ENCODE assay signal across 30 mouse cellular contexts in the genomic region with DNA sequence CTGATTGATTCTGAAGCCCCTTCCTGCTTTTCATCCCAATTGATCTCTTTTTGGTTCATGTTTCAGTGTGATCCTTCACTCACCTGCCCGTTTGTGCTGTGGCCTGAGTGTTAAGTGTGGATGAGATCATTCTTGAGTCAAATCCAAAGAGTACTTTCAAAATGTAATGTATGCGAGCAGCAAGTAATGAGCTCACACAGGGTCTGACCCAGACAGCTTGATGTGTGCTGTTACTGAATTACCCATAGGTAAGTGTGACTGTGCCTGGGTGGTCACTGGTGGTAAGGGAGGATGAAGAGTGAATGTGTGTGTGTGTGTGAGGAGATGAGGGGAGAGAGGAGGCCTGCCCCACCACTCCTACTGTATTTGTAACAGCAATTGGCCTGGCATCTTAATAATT.
DNase-seq lines count a peak whose midpoint lies in the region; ATAC-seq and TF ChIP-seq lines count a peak whose summit lies in the region.
"Had no signal": no experiment of that assay in that cellular context is flagged by ENCODE, and none has a peak within 500 bp of the region (broad histone marks: within the 10 kb centered on the region; RNA-seq: fewer than 3 reads in every experiment).

No protein-coding gene starts in this region.

- 0 out of 2 replicates have a peak, but pooled peaks have one; percentile 30 for ATAC-seq in forebrain, embryonic 11.5 days (replicated peaks; ENCODE audit: low FRiP score)
- ATAC-seq in limb, embryonic 13.5 days (ENCODE audit: low FRiP score, low read depth): peak; percentile 78
- ATAC-seq in forebrain, embryonic 14.5 days: peak; percentile 83
- ATAC-seq in kidney, embryonic 15.5 days (replicated peaks; ENCODE audit: low FRiP score): no peak
- ATAC-seq: hindbrain, postnatal 0 days; inflammation-experienced regulatory T-cells, adult 6 months; intestine, embryonic 16.5 days; Patski had no signal

- in situ Hi-C loops in CH12.LX (cut with MboI; ENCODE audit: low pct_ligation_motif_present, low pct_unique_long_range_greater_than_20kb, low sequenced_read_pairs): no loop called here

- no peaks in the 10 kb centered on the region for H3K4me1 ChIP-seq in forebrain, embryonic 11.5 days (replicated peaks; ENCODE audit: control insufficient read depth, insufficient read depth, low read length)
- no peaks in the 10 kb centered on the region for H3K4me1 ChIP-seq in forebrain, embryonic 10.5 days
- peaks cover 8% of the 10 kb centered on the region for H3K4me1 ChIP-seq in limb, embryonic 13.5 days
- H3K4me1 ChIP-seq in limb, embryonic 10.5 days: no peaks in the 10 kb centered on the region
- H3K4me1 ChIP-seq in CH12.LX (ENCODE audit: control insufficient read depth in 1 of 2, insufficient read depth in 2 of 2): peaks cover 3% of the 10 kb centered on the region in 2 experiments; a peak in 1 of 4 replicates
- no peaks in the 10 kb centered on the region for H3K4me1 ChIP-seq in forebrain, embryonic 14.5 days (ENCODE audit: control insufficient read depth, insufficient read depth, low read length)
- no peaks in the 10 kb centered on the region for H3K4me1 ChIP-seq in kidney, embryonic 15.5 days
- H3K4me1 ChIP-seq: embryonic facial prominence, embryonic 10.5 days; embryonic facial prominence, embryonic 13.5 days; heart, embryonic 12.5 days; heart, embryonic 15.5 days had no signal

- no peaks in the 10 kb centered on the region for H3K9me3 ChIP-seq in forebrain, embryonic 11.5 days (ENCODE audit: control insufficient read depth, low read length)
- H3K9me3 ChIP-seq in forebrain, embryonic 10.5 days: no peaks in the 10 kb centered on the region
- no peaks in the 10 kb centered on the region for H3K9me3 ChIP-seq in limb, embryonic 13.5 days
- no peaks in the 10 kb centered on the region for H3K9me3 ChIP-seq in limb, embryonic 10.5 days (replicated peaks)
- H3K9me3 ChIP-seq in CH12.LX (replicated peaks; ENCODE audit: low read length): no peaks in the 10 kb centered on the region
- no peaks in the 10 kb centered on the region for H3K9me3 ChIP-seq in forebrain, embryonic 14.5 days (replicated peaks; ENCODE audit: control insufficient read depth, low read length)
- H3K9me3 ChIP-seq in kidney, embryonic 15.5 days (replicated peaks): no peaks in the 10 kb centered on the region
- H3K9me3 ChIP-seq: embryonic facial prominence, embryonic 10.5 days; embryonic facial prominence, embryonic 13.5 days; G1E; heart, embryonic 12.5 days; heart, embryonic 15.5 days had no signal

- no peak for TF ChIP-seq CTCF in CH12.LX (conservative IDR thresholded peaks at IDR 0.05 in 1 of 2, IDR thresholded peaks at IDR 0.05 in 1 of 2; ENCODE audit: low read depth in 2 of 2, low read length in 2 of 2)

- H3K36me3 ChIP-seq in forebrain, embryonic 11.5 days (ENCODE audit: control insufficient read depth, insufficient read depth, low read length): no peaks in the 10 kb centered on the region
- no peaks in the 10 kb centered on the region for H3K36me3 ChIP-seq in forebrain, embryonic 10.5 days (replicated peaks)
- no peaks in the 10 kb centered on the region for H3K36me3 ChIP-seq in limb, embryonic 13.5 days
- no peaks in the 10 kb centered on the region for H3K36me3 ChIP-seq in limb, embryonic 10.5 days
- no peaks in the 10 kb centered on the region for H3K36me3 ChIP-seq in CH12.LX (replicated peaks in 1 of 2; ENCODE audit: control insufficient read depth in 1 of 2, insufficient read depth in 1 of 2, low read length in 1 of 2)
- no peaks in the 10 kb centered on the region for H3K36me3 ChIP-seq in forebrain, embryonic 14.5 days (ENCODE audit: control insufficient read depth, insufficient read depth, low read length)
- H3K36me3 ChIP-seq in kidney, embryonic 15.5 days: no peaks in the 10 kb centered on the region
- H3K36me3 ChIP-seq: embryonic facial prominence, embryonic 10.5 days; embryonic facial prominence, embryonic 13.5 days; G1E; heart, embryonic 12.5 days; heart, embryonic 15.5 days had no signal

- no peak for TF ChIP-seq EP300 in CH12.LX (IDR thresholded peaks at IDR 0.05; ENCODE audit: low read length)

- dilution Hi-C loops in CH12.LX (cut with MboI; ENCODE audit: extremely low pct_ligation_motif_present, extremely low pct_unique_long_range_greater_than_20kb, low sequenced_read_pairs): no loop called here

- no peak overlapping the region for H3K4me3 ChIP-seq in forebrain, embryonic 11.5 days (ENCODE audit: low read depth, low read length)
- H3K4me3 ChIP-seq in forebrain, embryonic 10.5 days: no peak overlapping the region
- no peak overlapping the region for H3K4me3 ChIP-seq in limb, embryonic 13.5 days
- H3K4me3 ChIP-seq in limb, embryonic 10.5 days: no peak overlapping the region
- no peak overlapping the region for H3K4me3 ChIP-seq in CH12.LX (replicated peaks in 1 of 3; ENCODE audit: low read depth in 2 of 3, low read length in 2 of 3, poor library complexity in 1 of 3)
- H3K4me3 ChIP-seq in forebrain, embryonic 14.5 days (ENCODE audit: low read depth, low read length): no peak overlapping the region
- no peak overlapping the region for H3K4me3 ChIP-seq in kidney, embryonic 15.5 days (replicated peaks)
- H3K4me3 ChIP-seq: embryonic facial prominence, embryonic 10.5 days; embryonic facial prominence, embryonic 13.5 days; erythroblast, embryonic 14.5 days; gastrocnemius, adult 2 months; heart, embryonic 12.5 days; heart, embryonic 15.5 days had no signal

- no peaks in the 10 kb centered on the region for H3K79me2 ChIP-seq in CH12.LX (replicated peaks; ENCODE audit: control insufficient read depth, extremely low read depth, insufficient read depth, poor library complexity, severe bottlenecking)

- no peak for TF ChIP-seq RAD21 in CH12.LX (IDR thresholded peaks at IDR 0.05; ENCODE audit: low read depth, low read length)

- DNase-seq in forebrain, embryonic 11.5 days (ENCODE audit: low spot score): no peak
- no peak for DNase-seq in forebrain, embryonic 10.5 days (ENCODE audit: extremely low spot score, low spot score)
- DNase-seq in limb, embryonic 10.5 days (ENCODE audit: low spot score): no peak
- peak; percentile 3 for DNase-seq in CH12.LX (ENCODE audit: extremely low read depth)
- peak; percentile 33 for DNase-seq in forebrain, embryonic 14.5 days (ENCODE audit: low spot score)
- DNase-seq in thymus, adult 18-20 months: no peak
- DNase-seq: adrenal gland, postnatal 10 days; adrenal gland, postnatal 36 days; cerebellum, adult 11 months; cerebellum, adult 2 months; cerebellum, postnatal 36 days; embryo, embryonic 11 days; gastrocnemius, adult 2 months; gastrocnemius, postnatal 14 days; heart, adult 18-20 months; heart, postnatal 10 days; heart, postnatal 4 days had no signal

- H3K27ac ChIP-seq in forebrain, embryonic 11.5 days (ENCODE audit: low read depth, low read length): no peak overlapping the region
- no peak overlapping the region for H3K27ac ChIP-seq in forebrain, embryonic 10.5 days
- peak overlapping the region; percentile 22; the same call in 1 of the 2 replicates for H3K27ac ChIP-seq in limb, embryonic 13.5 days
- H3K27ac ChIP-seq in limb, embryonic 10.5 days: no peak overlapping the region
- H3K27ac ChIP-seq in CH12.LX (ENCODE audit: insufficient read depth, low read depth): no peak overlapping the region
- no peak overlapping the region for H3K27ac ChIP-seq in forebrain, embryonic 14.5 days (ENCODE audit: low read depth, low read length)
- H3K27ac ChIP-seq in kidney, embryonic 15.5 days: no peak overlapping the region
- H3K27ac ChIP-seq: embryonic facial prominence, embryonic 10.5 days; embryonic facial prominence, embryonic 13.5 days; gastrocnemius, adult 2 months; heart, embryonic 15.5 days; hindbrain, embryonic 14.5 days; hindbrain, postnatal 0 days had no signal

- no peak overlapping the region for H3K4me2 ChIP-seq in forebrain, embryonic 11.5 days (ENCODE audit: low read depth, low read length, severe bottlenecking)
- H3K4me2 ChIP-seq in limb, embryonic 13.5 days (replicated peaks): no peak overlapping the region
- no peak overlapping the region for H3K4me2 ChIP-seq in CH12.LX (ENCODE audit: insufficient read depth, low read depth, poor library complexity, severe bottlenecking)
- no peak overlapping the region for H3K4me2 ChIP-seq in forebrain, embryonic 14.5 days (ENCODE audit: low read length)
- H3K4me2 ChIP-seq in kidney, embryonic 15.5 days: no peak overlapping the region
- H3K4me2 ChIP-seq: embryonic facial prominence, embryonic 13.5 days; heart, embryonic 12.5 days; heart, embryonic 15.5 days; hindbrain, embryonic 14.5 days had no signal

- H3K27me3 ChIP-seq in forebrain, embryonic 11.5 days (ENCODE audit: control insufficient read depth, insufficient read depth, low read length): no peaks in the 10 kb centered on the region
- no peaks in the 10 kb centered on the region for H3K27me3 ChIP-seq in forebrain, embryonic 10.5 days (ENCODE audit: poor library complexity, severe bottlenecking)
- no peaks in the 10 kb centered on the region for H3K27me3 ChIP-seq in limb, embryonic 13.5 days
- H3K27me3 ChIP-seq in limb, embryonic 10.5 days (ENCODE audit: low read depth, poor library complexity, severe bottlenecking): no peaks in the 10 kb centered on the region
- H3K27me3 ChIP-seq in CH12.LX (replicated peaks): no peaks in the 10 kb centered on the region
- no peaks in the 10 kb centered on the region for H3K27me3 ChIP-seq in forebrain, embryonic 14.5 days (replicated peaks; ENCODE audit: control insufficient read depth, insufficient read depth, low read length)
- no peaks in the 10 kb centered on the region for H3K27me3 ChIP-seq in kidney, embryonic 15.5 days
- H3K27me3 ChIP-seq: embryonic facial prominence, embryonic 13.5 days; heart, embryonic 12.5 days; heart, embryonic 15.5 days; Patski had no signal

- no peak overlapping the region for H3K9ac ChIP-seq in forebrain, embryonic 11.5 days (ENCODE audit: low read length)
- H3K9ac ChIP-seq in limb, embryonic 13.5 days: no peak overlapping the region
- H3K9ac ChIP-seq in CH12.LX (ENCODE audit: insufficient read depth, low read depth): no peak overlapping the region
- no peak overlapping the region for H3K9ac ChIP-seq in forebrain, embryonic 14.5 days (ENCODE audit: low read length)
- no peak overlapping the region for H3K9ac ChIP-seq in kidney, embryonic 15.5 days
- H3K9ac ChIP-seq: embryonic facial prominence, embryonic 13.5 days; heart, embryonic 12.5 days; heart, embryonic 15.5 days; hindbrain, embryonic 14.5 days had no signal

- TF ChIP-seq POLR2A in CH12.LX (IDR thresholded peaks at IDR 0.05; ENCODE audit: low read depth, low read length): no peak

- WGBS in forebrain, embryonic 11.5 days: 75% methylated on average over 2 of the region's 2 CpGs
- 73% methylated on average over 2 of the region's 2 CpGs for WGBS in forebrain, embryonic 10.5 days
- WGBS in limb, embryonic 13.5 days: 29% methylated on average over 2 of the region's 2 CpGs
- 64% methylated on average over 2 of the region's 2 CpGs for WGBS in limb, embryonic 10.5 days
- 24% methylated on average over 2 of the region's 2 CpGs for WGBS in forebrain, embryonic 14.5 days
- 65% methylated on average over 2 of the region's 2 CpGs for WGBS in kidney, embryonic 15.5 days

TF ChIP-seq in CH12.LX, 34 proteins besides CTCF, POLR2A, EP300 and RAD21:
- TF ChIP-seq MEF2A (IDR thresholded peaks at IDR 0.05; ENCODE audit: borderline replicate concordance, low read depth, low read length) (no peak), MAZ (IDR thresholded peaks at IDR 0.05; ENCODE audit: low read depth, low read length) (no peak)

Comparison
In these comparisons a context has a peak if more than half of its experiments do, and no peak if none do; other contexts are left out.
1. DNase-seq: peak in CH12.LX (single experiment) and forebrain, embryonic 14.5 days (single experiment); none in forebrain, embryonic 11.5 days (single experiment), forebrain, embryonic 10.5 days (single experiment), limb, embryonic 10.5 days (single experiment) and thymus, adult 18-20 months (0 of 2).